Mouse (Mus musculus) cortical plate, adult 2 months (tissue): ENCODE measurements around the gene Smpdl3b.

Experiments used
- CTCF ChIP-seq: fragments of 200-500 bp; IDR thresholded peaks from 2 replicates; pipeline ENCODE4 v1.5.1; 2011; ENCODE audit warnings: mild to moderate bottlenecking, control low read depth, low read length; ENCODE audit not compliant: insufficient read depth; ENCODE audit errors: extremely low read depth
- POLR2A ChIP-seq: fragments of 200-500 bp; IDR thresholded peaks from 2 replicates; pipeline ENCODE4 v1.6.1; 2011; ENCODE audit warnings: mild to moderate bottlenecking, low read length, control low read depth; ENCODE audit not compliant: insufficient read depth; ENCODE audit errors: extremely low read depth

DNA sequence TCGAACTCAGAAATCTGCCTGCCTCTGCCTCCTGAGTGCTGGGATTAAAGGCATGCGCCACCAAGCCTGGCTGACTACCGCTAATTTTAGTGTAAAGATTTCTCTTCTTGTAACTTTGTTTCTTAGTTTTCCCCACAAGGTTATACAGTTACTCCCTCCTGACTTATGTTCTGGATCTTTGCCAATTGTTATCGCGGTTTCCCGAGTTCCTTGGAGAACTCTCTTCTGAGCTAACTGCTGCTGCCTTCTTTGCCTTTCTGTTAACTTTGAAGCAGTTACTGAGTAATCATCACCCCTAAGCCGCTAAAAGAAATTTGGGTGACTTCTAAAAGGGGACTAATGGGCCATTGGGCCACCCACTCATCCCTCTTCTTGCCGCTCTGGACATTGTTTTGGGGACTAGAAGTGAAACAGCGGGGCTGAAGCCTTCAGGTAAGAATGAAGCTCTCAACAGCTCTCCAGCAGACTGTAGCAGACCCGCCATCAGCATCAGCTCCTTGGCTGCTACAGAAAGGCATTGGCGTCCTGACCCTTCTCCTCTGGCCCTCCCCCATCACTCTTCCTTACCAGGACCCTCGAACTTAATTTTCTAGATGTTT is 48.6 kb upstream of the Smpdl3b start:
- TF ChIP-seq CTCF (no peak), POLR2A (no peak)
